Mouse (Mus musculus) WW6 (cell line): ENCODE measurements at regions not wholly inside any gene's neighbourhood (a gene's known extent, or its start where the extent isn't known, plus 50 kb on each side); places are given as distances from the start of the nearest gene placed in this dataset.
A peak's percentile ranks its signal among the peaks of the same experiment; 100 is the strongest.

Experiments used
- DNase-seq: peaks from one replicate; pipeline ENCODE4 v3.0.0-alpha.2; 2013; ENCODE audit warnings: low read depth, low spot score

DNA sequence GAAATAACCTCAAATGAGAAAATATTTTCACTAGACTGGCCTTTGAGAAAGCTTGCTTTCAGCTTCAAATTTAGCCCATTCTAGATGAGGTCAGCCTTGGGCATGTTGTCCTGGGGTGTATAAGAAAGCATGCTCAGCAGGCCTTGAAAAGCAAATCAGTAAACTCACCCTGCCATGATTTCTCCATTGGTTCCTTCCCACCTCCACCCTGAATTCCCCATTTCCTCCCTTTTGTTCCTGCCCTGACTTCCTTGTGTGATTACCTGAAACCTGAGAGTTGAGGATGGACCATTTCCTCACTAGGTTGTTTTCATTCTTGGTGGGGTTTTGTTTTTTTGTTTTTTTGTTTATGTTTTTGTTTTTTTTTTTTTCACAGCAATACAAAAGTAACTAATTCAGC is 5953.1 kb downstream of the 9330182O14Rik start:
- DNase-seq = peak; percentile 24

DNA sequence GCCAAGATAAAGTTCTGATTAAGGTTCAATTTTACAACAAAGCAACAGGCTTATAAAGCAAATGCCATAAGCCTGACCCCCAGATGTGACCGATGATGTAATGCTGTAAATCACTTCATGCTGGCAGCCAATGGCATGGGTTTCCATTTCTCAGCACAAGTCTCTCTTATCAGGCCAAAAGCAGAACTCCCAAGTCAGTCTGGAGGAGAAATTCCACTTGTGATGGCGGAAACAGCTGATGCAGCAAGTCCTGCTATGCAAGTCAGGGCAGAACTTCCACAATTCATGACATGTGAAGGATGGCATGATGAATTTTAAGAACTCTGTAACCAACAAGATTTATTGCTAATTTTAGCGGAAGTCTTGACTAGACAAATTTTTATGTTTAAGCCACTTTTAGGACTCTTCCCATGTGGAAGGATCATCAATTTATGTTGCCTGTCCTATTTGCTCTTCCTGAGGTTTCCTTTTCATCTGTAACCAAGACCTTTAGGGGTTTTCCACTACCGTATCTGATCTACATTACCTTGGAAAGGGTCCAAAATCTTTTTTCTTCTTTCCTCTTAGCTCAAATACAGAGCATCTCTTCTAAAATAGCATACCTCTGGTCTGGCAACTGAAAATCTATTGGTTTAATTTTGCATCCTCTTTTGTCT is 5991.7 kb downstream of the 9330182O14Rik start:
- DNase-seq = no peak
